Mouse (Mus musculus): ENCODE data around the gene Fam57b.

Fam57b gene

DNA sequence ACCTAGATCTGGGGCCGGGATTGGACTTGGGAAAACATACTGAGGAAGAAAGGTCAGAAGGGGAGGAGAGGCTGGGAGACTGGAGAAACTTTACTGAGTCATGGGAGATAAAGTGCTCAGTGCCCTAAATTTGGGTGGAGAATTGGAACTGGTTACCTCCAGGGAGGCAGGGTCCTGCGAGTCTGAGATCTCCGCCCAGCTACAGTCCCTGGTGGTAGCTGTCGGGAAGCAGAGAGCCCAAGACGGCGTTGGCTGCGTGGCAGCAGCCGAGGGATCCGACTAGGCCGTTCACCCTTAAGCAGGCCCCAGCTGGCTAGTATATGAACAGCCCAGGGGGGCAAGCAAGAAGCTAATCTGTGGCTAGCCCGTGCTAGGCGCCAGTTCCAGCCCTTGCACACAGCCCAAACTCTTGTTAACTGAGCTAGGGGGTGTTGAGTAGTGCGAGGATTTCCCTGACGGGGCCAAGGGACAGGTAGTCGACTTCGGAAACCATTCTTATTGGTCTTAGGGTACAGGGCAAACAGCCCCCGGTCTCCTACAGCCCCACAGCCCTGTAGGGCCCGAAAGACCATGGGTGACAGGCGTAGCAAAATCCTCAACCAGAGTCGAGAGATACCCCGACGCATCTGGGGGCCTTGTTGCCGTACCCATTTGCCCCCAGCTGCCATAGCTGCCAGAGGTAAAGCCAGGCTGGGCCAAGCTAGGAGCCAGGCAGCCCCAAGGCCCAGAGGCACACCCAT, 72.5 kb downstream of the Fam57b start:
- no peak for DNase-seq (ENCODE audit: low spot score in 2 of 2)

DNA sequence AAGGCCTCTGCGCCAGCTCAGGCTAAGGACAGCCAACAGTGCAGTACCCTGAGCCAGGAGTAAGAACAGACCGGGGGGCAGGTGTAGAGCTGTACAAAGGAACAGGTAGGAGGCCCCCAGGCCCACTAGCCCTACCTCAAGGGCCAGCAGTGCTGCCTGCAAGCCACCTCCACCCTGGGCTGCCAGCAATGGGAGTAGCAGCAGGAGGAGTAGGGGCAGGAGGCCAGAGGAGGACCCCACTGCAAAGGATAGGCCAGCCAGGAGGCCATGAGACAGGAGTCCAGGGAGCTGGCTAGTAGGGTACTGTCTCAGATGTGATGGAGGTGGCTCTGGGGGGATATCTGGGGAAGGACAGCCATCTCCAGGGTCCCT, 73.0 kb downstream of the Fam57b start:
- no peak for DNase-seq (ENCODE audit: low spot score in 2 of 2)

DNA sequence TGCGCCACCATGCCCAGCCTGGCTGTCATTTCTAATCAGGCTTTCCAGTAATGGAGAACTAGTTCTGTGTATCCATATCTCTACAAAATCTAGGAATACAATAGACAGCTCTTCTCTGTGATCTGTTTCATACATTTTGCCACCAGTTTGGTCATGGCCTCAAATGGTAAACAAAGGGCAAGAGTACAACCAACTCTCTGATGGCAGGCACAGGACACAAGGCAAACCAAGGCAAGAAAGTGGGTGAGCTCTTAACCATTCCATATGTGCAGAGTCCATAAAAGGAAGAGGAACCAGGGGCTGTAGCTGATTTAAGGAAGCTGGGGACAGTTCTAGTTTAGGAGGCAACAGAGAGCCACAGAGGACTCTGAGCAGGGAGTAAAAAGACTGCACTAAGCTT, 79.8 kb downstream of the Fam57b start:
- DNase-seq (ENCODE audit: low spot score in 2 of 2), result no peak

Data from spleen, postnatal 36 days (tissue).